Mouse (Mus musculus): ENCODE data around the gene Olfr1175-ps. TPM values are rescaled to one million over a fixed set of nuclear protein-coding genes. Genes with fewer than 3 reads are reported as not detected.

Olfr1175-ps gene
- polyA plus RNA-seq (2015; fragmentation: Nextera tagmentation; extraction: Ambion mirVana), result not detected in 2 replicates

DNA sequence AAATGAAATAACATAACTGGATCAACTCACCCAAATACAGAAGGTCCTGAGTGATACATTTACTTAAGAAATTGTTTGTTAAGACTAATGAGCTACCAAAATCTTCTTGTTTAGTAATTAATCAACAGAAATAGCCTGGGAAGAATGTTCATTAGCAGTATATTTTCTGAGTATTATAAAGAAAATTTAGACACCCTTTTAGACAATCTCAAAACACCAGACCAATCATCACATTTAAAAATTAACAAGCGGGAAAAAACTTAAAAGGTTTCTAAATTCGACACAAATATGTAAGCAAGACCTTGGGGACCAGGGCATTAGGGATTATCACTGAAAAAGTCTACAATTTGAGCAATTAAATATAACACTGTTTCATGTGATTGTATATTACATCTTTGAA lies at the start of gene Olfr1175-ps:
Olfr1175-ps (minus strand) TSS at position 101 of the 400 bp plus-strand sequence.
- Histone ChIP-seq H3K9me3 (ENCODE audit: low read length) (no peaks in the 10 kb centered on the region), H3K36me3 (replicated peaks; ENCODE audit: insufficient read depth, low read length) (no peaks in the 10 kb centered on the region), H3K9ac (replicated peaks) (no peak within 1 kb of the TSS), H3K4me3 (ENCODE audit: low read depth, low read length) (no peak within 1 kb of the TSS), H3K27ac (ENCODE audit: low read depth) (no peak within 1 kb of the TSS), H3K4me2 (ENCODE audit: low read depth, low read length) (no peak within 1 kb of the TSS), H3K27me3 (ENCODE audit: insufficient read depth, low read length) (no peaks in the 10 kb centered on the region), H3K4me1 (ENCODE audit: insufficient read depth) (no peaks in the 10 kb centered on the region)
- 78% methylated on average over 2 of the region's 2 CpGs for WGBS (ENCODE audit: insufficient replicate concordance)
- ATAC-seq (no peak), DNase-seq (no peak)
- no peak for TF ChIP-seq EP300 (IDR thresholded peaks at IDR 0.05; ENCODE audit: low read depth)
- TF ChIP-seq CTCF (IDR thresholded peaks at IDR 0.05; ENCODE audit: low read depth), result no peak

- WGBS (ENCODE audit: insufficient replicate concordance), result 4% methylated on average over 2 of the region's 2 CpGs
- Histone ChIP-seq H3K36me3 (replicated peaks; ENCODE audit: insufficient read depth, low read length) (no peaks in the 10 kb centered on the region), H3K4me1 (ENCODE audit: insufficient read depth) (no peaks in the 10 kb centered on the region), H3K4me2 (ENCODE audit: low read depth, low read length) (no peak overlapping the region), H3K27ac (ENCODE audit: low read depth) (no peak overlapping the region), H3K27me3 (ENCODE audit: insufficient read depth, low read length) (no peaks in the 10 kb centered on the region), H3K4me3 (ENCODE audit: low read depth, low read length) (no peak overlapping the region), H3K9ac (replicated peaks) (no peak overlapping the region), H3K9me3 (ENCODE audit: low read length) (no peaks in the 10 kb centered on the region)
- ATAC-seq, result no peak
- DNase-seq, result no peak
- TF ChIP-seq CTCF (IDR thresholded peaks at IDR 0.05; ENCODE audit: low read depth), result peak; percentile 49
- TF ChIP-seq EP300 (IDR thresholded peaks at IDR 0.05; ENCODE audit: low read depth), result no peak
Observed at GRCm38 (mm10) chr2:88356304-88356703, 29.3 kb upstream of the Olfr1175-ps start.

GRCm38 (mm10) chr2:88346392-88346791 lies 19.4 kb upstream of the Olfr1175-ps start, which contains the start of gene Olfr1177-ps:
Gene Olfr1177-ps, minus strand, starts transcription at chr2:88346492.
- H3K4me3 ChIP-seq (ENCODE audit: low read depth, low read length), result no peak within 1 kb of the TSS
- H3K9ac ChIP-seq (replicated peaks), result no peak within 1 kb of the TSS
- ATAC-seq (no peak), DNase-seq (no peak)
- H3K4me2 ChIP-seq (ENCODE audit: low read depth, low read length), result no peak within 1 kb of the TSS
- no peaks in the 10 kb centered on the region for H3K27me3 ChIP-seq (ENCODE audit: insufficient read depth, low read length)
- no peak within 1 kb of the TSS for H3K27ac ChIP-seq (ENCODE audit: low read depth)
- no peak for TF ChIP-seq CTCF (IDR thresholded peaks at IDR 0.05; ENCODE audit: low read depth)
- TF ChIP-seq EP300 (IDR thresholded peaks at IDR 0.05; ENCODE audit: low read depth), result no peak
- H3K4me1 ChIP-seq (ENCODE audit: insufficient read depth), result no peaks in the 10 kb centered on the region
- WGBS (ENCODE audit: insufficient replicate concordance), result 56% methylated on average over 1 of the region's 1 CpGs
- no peaks in the 10 kb centered on the region for H3K9me3 ChIP-seq (ENCODE audit: low read length)
- H3K36me3 ChIP-seq (replicated peaks; ENCODE audit: insufficient read depth, low read length), result no peaks in the 10 kb centered on the region

DNA sequence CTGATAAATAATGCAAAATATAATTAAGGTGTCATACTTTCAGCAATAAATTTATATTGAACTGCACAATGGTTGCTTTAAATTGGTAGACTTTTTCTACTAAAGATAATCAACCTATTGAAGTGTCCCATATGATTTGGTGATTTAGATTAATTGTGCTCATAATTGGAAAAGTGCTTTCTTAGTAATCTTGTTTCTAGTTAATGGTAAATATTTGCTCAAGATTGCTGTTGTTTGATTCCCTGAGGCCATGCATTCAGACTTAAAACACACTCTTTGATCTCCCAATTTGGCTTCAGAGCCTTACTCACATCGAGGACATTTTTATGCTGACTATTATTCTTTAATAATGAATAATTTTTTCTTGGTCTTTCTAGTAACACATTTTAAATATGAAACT lies 9.4 kb upstream of the Olfr1175-ps start, which contains the start of gene Olfr1176:
Olfr1176 (plus strand) TSS at position 301 of the 400 bp plus-strand sequence.
- no peak for TF ChIP-seq EP300 (IDR thresholded peaks at IDR 0.05; ENCODE audit: low read depth)
- no peak for TF ChIP-seq CTCF (IDR thresholded peaks at IDR 0.05; ENCODE audit: low read depth)
- Histone ChIP-seq H3K9ac (replicated peaks) (no peak within 1 kb of the TSS), H3K4me2 (ENCODE audit: low read depth, low read length) (no peak within 1 kb of the TSS), H3K9me3 (ENCODE audit: low read length) (no peaks in the 10 kb centered on the region), H3K36me3 (replicated peaks; ENCODE audit: insufficient read depth, low read length) (no peaks in the 10 kb centered on the region), H3K4me1 (ENCODE audit: insufficient read depth) (no peaks in the 10 kb centered on the region), H3K4me3 (ENCODE audit: low read depth, low read length) (no peak within 1 kb of the TSS), H3K27ac (ENCODE audit: low read depth) (no peak within 1 kb of the TSS), H3K27me3 (ENCODE audit: insufficient read depth, low read length) (no peaks in the 10 kb centered on the region)
- ATAC-seq (no peak), DNase-seq (no peak)
- 63% methylated on average over 1 of the region's 1 CpGs for WGBS (ENCODE audit: insufficient replicate concordance)

DNA sequence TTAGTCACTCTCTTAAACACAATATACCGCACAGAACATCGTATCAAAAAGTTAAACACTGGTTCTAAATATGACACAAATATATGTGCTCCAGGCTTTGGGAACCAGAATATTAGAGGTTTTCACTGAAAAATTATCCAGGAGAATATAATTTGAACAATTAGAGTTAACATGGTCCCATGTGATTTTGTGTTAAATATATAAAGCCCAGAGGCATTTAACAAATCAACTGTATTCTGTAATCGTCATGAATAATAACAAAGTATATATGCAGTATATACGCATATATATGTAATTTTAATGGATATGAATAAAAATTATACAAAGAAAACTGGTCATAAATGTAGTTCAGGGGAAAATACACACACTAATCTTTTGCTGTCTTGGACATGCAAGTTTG lies 12.0 kb downstream of the Olfr1175-ps start, which contains the start of gene Olfr1174-ps:
Olfr1174-ps (minus strand) TSS at position 101 of the 400 bp plus-strand sequence.
- Histone ChIP-seq H3K27me3 (ENCODE audit: insufficient read depth, low read length) (no peaks in the 10 kb centered on the region), H3K9me3 (ENCODE audit: low read length) (no peaks in the 10 kb centered on the region), H3K4me2 (ENCODE audit: low read depth, low read length) (no peak within 1 kb of the TSS), H3K36me3 (replicated peaks; ENCODE audit: insufficient read depth, low read length) (no peaks in the 10 kb centered on the region), H3K4me3 (ENCODE audit: low read depth, low read length) (no peak within 1 kb of the TSS), H3K27ac (ENCODE audit: low read depth) (no peak within 1 kb of the TSS), H3K9ac (replicated peaks) (no peak within 1 kb of the TSS), H3K4me1 (ENCODE audit: insufficient read depth) (no peaks in the 10 kb centered on the region)
- TF ChIP-seq EP300 (IDR thresholded peaks at IDR 0.05; ENCODE audit: low read depth) (no peak), CTCF (IDR thresholded peaks at IDR 0.05; ENCODE audit: low read depth) (no peak)
- WGBS (ENCODE audit: insufficient replicate concordance), result 88% methylated on average over 4 of the region's 4 CpGs
- DNase-seq (no peak), ATAC-seq (no peak)

DNA sequence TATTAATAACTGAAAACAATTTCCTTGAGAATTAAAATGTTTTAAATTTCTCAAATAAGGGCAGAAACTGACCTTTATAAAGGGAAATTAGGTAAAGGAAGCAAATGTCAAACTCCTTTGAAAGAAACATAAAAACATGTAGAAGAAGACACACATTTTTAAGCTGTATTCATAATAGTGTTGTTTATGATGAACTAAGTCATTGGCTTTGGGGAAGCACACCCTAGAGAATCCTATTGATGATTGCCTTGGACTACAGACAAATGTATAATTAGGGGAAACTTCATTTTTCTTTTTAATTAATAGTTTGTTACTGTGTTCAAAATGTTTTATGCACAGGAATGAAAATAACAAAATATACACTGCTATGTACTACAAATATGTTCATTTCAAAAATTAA lies 47.2 kb downstream of the Olfr1175-ps start, which contains the start of gene Olfr1173:
Olfr1173 (minus strand) TSS at position 101 of the 400 bp plus-strand sequence.
- Histone ChIP-seq H3K27ac (ENCODE audit: low read depth) (no peak within 1 kb of the TSS), H3K36me3 (replicated peaks; ENCODE audit: insufficient read depth, low read length) (no peaks in the 10 kb centered on the region), H3K9me3 (ENCODE audit: low read length) (no peaks in the 10 kb centered on the region), H3K4me2 (ENCODE audit: low read depth, low read length) (no peak within 1 kb of the TSS), H3K4me3 (ENCODE audit: low read depth, low read length) (no peak within 1 kb of the TSS), H3K4me1 (ENCODE audit: insufficient read depth) (no peaks in the 10 kb centered on the region), H3K27me3 (ENCODE audit: insufficient read depth, low read length) (no peaks in the 10 kb centered on the region), H3K9ac (replicated peaks) (no peak within 1 kb of the TSS)
- ATAC-seq (no peak), DNase-seq (no peak)
- TF ChIP-seq CTCF (IDR thresholded peaks at IDR 0.05; ENCODE audit: low read depth), result no peak
- no peak for TF ChIP-seq EP300 (IDR thresholded peaks at IDR 0.05; ENCODE audit: low read depth)

Other genes starting within 250 kb of the Olfr1175-ps start
- gene Olfr1164, start 233.2 kb downstream of the Olfr1175-ps start, polyA plus RNA-seq (2015; fragmentation: Nextera tagmentation; extraction: Ambion mirVana), result not detected in 2 replicates
- not detected in 2 replicates for gene Olfr1166, start 198.9 kb downstream of the Olfr1175-ps start, polyA plus RNA-seq (2015; fragmentation: Nextera tagmentation; extraction: Ambion mirVana)
- not detected in 2 replicates for gene Olfr1167, start 172.0 kb downstream of the Olfr1175-ps start, polyA plus RNA-seq (2015; fragmentation: Nextera tagmentation; extraction: Ambion mirVana)
- gene Olfr1168, start 145.3 kb downstream of the Olfr1175-ps start, polyA plus RNA-seq (2015; fragmentation: Nextera tagmentation; extraction: Ambion mirVana), result not detected in 2 replicates
- gene Olfr1170, start 98.9 kb downstream of the Olfr1175-ps start, polyA plus RNA-seq (2015; fragmentation: Nextera tagmentation; extraction: Ambion mirVana), result not detected in 2 replicates
- gene Olfr1173, start 47.3 kb downstream of the Olfr1175-ps start, polyA plus RNA-seq (2015; fragmentation: Nextera tagmentation; extraction: Ambion mirVana), result not detected in 2 replicates
- not detected in 2 replicates for gene Olfr1174-ps, start 12.1 kb downstream of the Olfr1175-ps start, polyA plus RNA-seq (2015; fragmentation: Nextera tagmentation; extraction: Ambion mirVana)
- gene Olfr1176, start 9.5 kb upstream of the Olfr1175-ps start, polyA plus RNA-seq (2015; fragmentation: Nextera tagmentation; extraction: Ambion mirVana), result not detected in 2 replicates
- gene Olfr1177-ps, start 19.3 kb upstream of the Olfr1175-ps start, polyA plus RNA-seq (2015; fragmentation: Nextera tagmentation; extraction: Ambion mirVana), result not detected in 2 replicates
- not detected in 2 replicates for gene Olfr1178, start 59.8 kb upstream of the Olfr1175-ps start, polyA plus RNA-seq (2015; fragmentation: Nextera tagmentation; extraction: Ambion mirVana)
- not detected in 2 replicates for gene Olfr1179, start 79.2 kb upstream of the Olfr1175-ps start, polyA plus RNA-seq (2015; fragmentation: Nextera tagmentation; extraction: Ambion mirVana)
- gene Olfr1180, start 91.9 kb upstream of the Olfr1175-ps start, polyA plus RNA-seq (2015; fragmentation: Nextera tagmentation; extraction: Ambion mirVana), result not detected in 2 replicates
- gene Olfr1181, start 99.0 kb upstream of the Olfr1175-ps start, polyA plus RNA-seq (2015; fragmentation: Nextera tagmentation; extraction: Ambion mirVana), result not detected in 2 replicates
- gene Gm13757, start 121.9 kb upstream of the Olfr1175-ps start, polyA plus RNA-seq (2015; fragmentation: Nextera tagmentation; extraction: Ambion mirVana), result not detected in 2 replicates
- not detected in 2 replicates for gene Olfr1183, start 127.7 kb upstream of the Olfr1175-ps start, polyA plus RNA-seq (2015; fragmentation: Nextera tagmentation; extraction: Ambion mirVana)
- gene Olfr1184, start 156.4 kb upstream of the Olfr1175-ps start, polyA plus RNA-seq (2015; fragmentation: Nextera tagmentation; extraction: Ambion mirVana), result not detected in 2 replicates
- gene Olfr1185-ps1, start 166.1 kb upstream of the Olfr1175-ps start, polyA plus RNA-seq (2015; fragmentation: Nextera tagmentation; extraction: Ambion mirVana), result not detected in 2 replicates
- gene Olfr1186, start 191.3 kb upstream of the Olfr1175-ps start, polyA plus RNA-seq (2015; fragmentation: Nextera tagmentation; extraction: Ambion mirVana), result not detected in 2 replicates
- not detected in 2 replicates for gene Olfr1188, start 229.7 kb upstream of the Olfr1175-ps start, polyA plus RNA-seq (2015; fragmentation: Nextera tagmentation; extraction: Ambion mirVana)